Mouse (Mus musculus) forebrain, embryonic 13.5 days (tissue): Measurements from ENCODE around the gene Prrg2. TPM values are rescaled to one million over a fixed set of nuclear protein-coding genes. Genes with fewer than 3 reads are reported as not detected.

Source experiments
- ATAC-seq: fragments of 200-750 bp; cut with Nextera tagmentation; 2 replicates; pipeline ENCODE4 v1.8.0; 2017
- H3K27ac ChIP-seq: fragments of 300-500 bp; sonication (generic); 2 replicates; pipeline ENCODE4 v1.5.1; 2015; ENCODE audit warnings: inconsistent platforms, mild to moderate bottlenecking, moderate library complexity
- H3K27me3 ChIP-seq: fragments of 300-500 bp; sonication (generic); 2 replicates; pipeline ENCODE4 v1.6.1; 2015; ENCODE audit warnings: mild to moderate bottlenecking, inconsistent platforms
- H3K36me3 ChIP-seq: fragments of 300-500 bp; sonication (generic); 2 replicates; pipeline ENCODE4 v1.6.1; 2015; ENCODE audit warnings: mild to moderate bottlenecking, inconsistent platforms; ENCODE audit not compliant: poor library complexity, severe bottlenecking
- H3K4me1 ChIP-seq: fragments of 300-500 bp; sonication (generic); 2 replicates; pipeline ENCODE4 v1.6.1; 2015; ENCODE audit warnings: inconsistent platforms
- H3K4me2 ChIP-seq: fragments of 300-500 bp; sonication (generic); 2 replicates; pipeline ENCODE4 v1.6.1; 2015; ENCODE audit warnings: inconsistent platforms, mild to moderate bottlenecking, moderate library complexity
- H3K4me3 ChIP-seq: fragments of 300-500 bp; sonication (generic); 2 replicates; pipeline ENCODE4 v1.5.1; 2015; ENCODE audit warnings: mild to moderate bottlenecking, inconsistent platforms
- H3K9ac ChIP-seq: fragments of 300-500 bp; sonication (generic); 2 replicates; pipeline ENCODE4 v1.6.1; 2015; ENCODE audit warnings: mild to moderate bottlenecking, inconsistent platforms
- H3K9me3 ChIP-seq: fragments of 300-500 bp; sonication (generic); replicated peaks from 2 replicates; pipeline ENCODE4 v1.6.1; 2016; ENCODE audit warnings: inconsistent platforms
- WGBS: fragments of 180-500 bp; shearing (Covaris S2); methylation state at CpG from one replicate; pipeline ENCODE4 v1.1.7; 2015; 5-methylcytosine and 5-hydroxymethylcytosine counted together
- microRNA-seq: library from miRNA; unstranded; fragments of <30 nt; microRNA quantifications from one replicate; pipeline ENCODE4, GENCODE M21; 2016
- polyA plus RNA-seq: library from polyadenylated mRNA; unstranded; fragments of >200 nt; fragmentation: Nextera tagmentation; extraction: Ambion mirVana; gene quantifications from 2 replicates; pipeline ENCODE4 v1.2.1, GENCODE M21; 2015

The Prrg2 gene
- polyA plus RNA-seq, 1 experiment from 2014 or later: 14.8 TPM

DNA sequence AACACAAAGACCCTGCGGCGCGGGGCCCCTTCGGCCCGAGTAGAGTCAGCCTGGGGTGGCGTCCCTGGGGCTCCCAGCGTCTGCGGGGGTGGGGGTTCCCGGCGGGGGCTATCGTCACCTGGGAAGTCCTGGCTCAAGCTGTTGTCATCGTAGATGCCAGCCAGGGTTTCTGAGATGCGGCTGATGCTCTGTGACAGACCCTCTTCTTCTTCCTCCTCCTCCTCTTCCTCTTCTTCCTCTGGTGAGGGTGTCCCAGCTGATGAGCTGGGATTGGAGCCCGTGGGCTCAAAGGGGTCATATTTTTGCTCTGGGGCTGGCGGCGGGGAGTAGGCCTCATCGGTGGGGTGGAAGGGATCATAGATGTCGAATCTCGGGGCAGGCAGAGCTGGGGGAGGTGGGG, 54.1 kb downstream of the Prrg2 start:
- H3K36me3 ChIP-seq: peaks cover 98% of the 10 kb centered on the region
- 97% methylated on average over 19 of the region's 19 CpGs for WGBS
- no peak overlapping the region for H3K27ac ChIP-seq
- H3K9me3 ChIP-seq: no peaks in the 10 kb centered on the region
- no peaks in the 10 kb centered on the region for H3K27me3 ChIP-seq
- H3K4me2 ChIP-seq: no peak overlapping the region
- no peak for ATAC-seq
- 0 out of 2 replicates have a peak, but pooled peaks cover under 1% of the 10 kb centered on the region for H3K4me1 ChIP-seq
- 0 out of 2 replicates have a peak overlapping the region, but pooled peaks have one; percentile 5 for H3K9ac ChIP-seq
- H3K4me3 ChIP-seq: no peak overlapping the region

DNA sequence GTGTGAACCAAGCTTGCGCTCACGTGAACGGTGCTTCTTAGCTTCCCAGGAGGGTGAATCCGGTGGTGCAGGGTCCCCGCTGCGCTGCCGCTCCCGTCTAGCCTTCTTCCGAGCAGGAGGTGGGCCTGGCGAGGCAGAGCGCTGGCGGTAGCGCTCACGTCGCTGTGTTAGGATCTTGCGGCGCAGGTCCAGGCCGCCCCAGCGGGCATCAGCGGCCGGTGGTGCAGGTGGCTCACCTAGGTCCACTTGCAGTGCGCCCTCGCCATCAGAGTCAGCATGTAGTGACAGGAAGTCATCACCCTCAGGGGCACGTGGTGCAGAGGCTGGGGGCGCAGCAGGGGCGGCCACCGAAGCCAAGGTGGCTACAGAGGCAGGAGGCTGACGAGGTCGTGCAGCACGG, 54.6 kb downstream of the Prrg2 start:
- no peak overlapping the region for H3K9ac ChIP-seq
- no peaks in the 10 kb centered on the region for H3K9me3 ChIP-seq
- H3K36me3 ChIP-seq: peaks cover 98% of the 10 kb centered on the region
- H3K27ac ChIP-seq: no peak overlapping the region
- H3K4me3 ChIP-seq: no peak overlapping the region
- H3K4me2 ChIP-seq: no peak overlapping the region
- H3K27me3 ChIP-seq: no peaks in the 10 kb centered on the region
- ATAC-seq: no peak
- H3K4me1 ChIP-seq: no peaks in the 10 kb centered on the region
- 94% methylated on average over 30 of the region's 30 CpGs for WGBS

DNA sequence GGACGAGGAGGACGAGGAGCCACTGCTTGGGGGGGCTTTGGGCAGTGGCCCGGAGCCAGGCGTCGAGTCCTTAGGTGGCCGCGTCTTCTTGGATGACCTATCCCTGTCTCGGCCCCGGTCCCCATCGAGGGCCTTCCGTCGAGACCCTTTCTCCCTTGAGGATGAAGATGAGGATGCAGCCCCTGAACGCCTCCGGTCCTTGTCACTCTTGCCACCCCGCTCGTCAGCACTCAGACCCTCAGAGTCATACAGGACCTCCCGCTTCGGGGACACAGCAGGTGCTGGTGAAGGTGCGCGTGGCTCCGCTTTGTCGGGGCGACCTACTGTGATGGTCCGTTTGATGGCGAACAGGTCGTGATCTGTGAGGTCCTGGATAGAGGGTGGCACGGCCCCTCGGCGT, 55.3 kb downstream of the Prrg2 start:
- H3K27ac ChIP-seq: no peak overlapping the region
- ATAC-seq: no peak
- no peak overlapping the region for H3K4me2 ChIP-seq
- no peak overlapping the region for H3K9ac ChIP-seq
- no peaks in the 10 kb centered on the region for H3K4me1 ChIP-seq
- 97% methylated on average over 29 of the region's 29 CpGs for WGBS
- peaks cover 98% of the 10 kb centered on the region for H3K36me3 ChIP-seq
- H3K4me3 ChIP-seq: no peak overlapping the region
- no peaks in the 10 kb centered on the region for H3K9me3 ChIP-seq
- H3K27me3 ChIP-seq: no peaks in the 10 kb centered on the region

DNA sequence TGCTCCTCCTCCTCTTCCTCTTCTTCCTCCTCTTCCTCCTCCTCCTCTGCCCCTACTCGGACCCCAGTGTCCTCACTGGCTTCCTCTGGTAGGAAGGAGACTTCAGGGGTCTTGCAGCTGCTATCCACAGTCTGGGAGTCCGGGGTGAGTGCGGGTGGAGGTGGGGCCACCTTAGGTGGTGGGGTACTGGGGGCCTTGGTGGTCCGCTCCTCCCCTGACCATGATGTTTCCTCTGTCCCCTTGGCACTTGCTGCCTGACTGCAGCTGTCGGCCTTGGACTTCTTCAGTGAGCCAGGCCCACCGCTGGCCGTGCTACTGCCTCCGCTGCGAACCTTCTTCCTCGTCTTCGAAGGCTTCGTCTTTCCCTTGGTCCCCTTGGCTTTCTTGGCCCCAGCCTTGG, 56.0 kb downstream of the Prrg2 start:
- Histone ChIP-seq H3K27ac (no peak overlapping the region), H3K4me3 (no peak overlapping the region), H3K4me2 (no peak overlapping the region), H3K27me3 (no peaks in the 10 kb centered on the region), H3K36me3 (peaks cover 98% of the 10 kb centered on the region), H3K9me3 (no peaks in the 10 kb centered on the region), H3K9ac (no peak overlapping the region), H3K4me1 (no peaks in the 10 kb centered on the region)
- WGBS: 97% methylated on average over 12 of the region's 12 CpGs
- no peak for ATAC-seq

DNA sequence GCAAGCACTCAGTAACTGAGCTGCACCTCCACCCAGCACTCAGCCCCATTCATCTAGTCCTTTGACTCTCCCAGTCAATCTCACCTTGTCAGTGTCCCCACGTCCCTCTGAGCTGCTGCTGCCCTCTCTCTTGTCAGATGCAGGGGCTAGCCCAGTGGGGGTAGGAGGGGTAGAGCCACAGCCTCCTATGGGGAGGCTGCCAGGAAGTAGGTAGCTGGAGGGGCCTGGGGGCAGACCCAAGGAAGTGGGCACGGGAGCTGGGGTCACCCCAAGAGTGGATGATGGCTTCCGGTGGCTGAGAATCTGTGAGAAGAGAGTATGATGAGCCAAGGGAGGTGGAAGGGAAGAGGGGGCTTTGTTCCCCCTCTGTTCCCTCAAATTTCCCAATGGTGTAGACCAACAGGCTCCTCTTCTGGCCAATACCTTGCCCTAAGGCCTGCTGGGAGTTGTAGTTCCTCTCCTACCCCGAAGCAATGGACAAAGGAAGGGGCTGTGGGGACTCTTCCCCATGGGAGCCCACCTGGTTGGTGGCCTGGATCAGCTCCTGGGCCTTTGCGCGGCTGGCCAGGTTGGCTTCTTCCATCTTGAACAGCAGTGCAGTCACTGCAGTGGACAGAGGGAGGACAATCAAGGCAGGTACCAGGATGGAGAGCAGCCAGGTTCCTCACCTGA, 57.0 kb downstream of the Prrg2 start:
- no peak overlapping the region for H3K27ac ChIP-seq
- no peaks in the 10 kb centered on the region for H3K9me3 ChIP-seq
- ATAC-seq: no peak
- WGBS: 91% methylated on average over 6 of the region's 6 CpGs
- H3K4me1 ChIP-seq: peaks cover 2% of the 10 kb centered on the region; the same call in 1 of the 2 replicates
- H3K4me2 ChIP-seq: no peak overlapping the region
- H3K27me3 ChIP-seq: no peaks in the 10 kb centered on the region
- H3K36me3 ChIP-seq: peaks cover 100% of the 10 kb centered on the region
- H3K9ac ChIP-seq: no peak overlapping the region
- no peak overlapping the region for H3K4me3 ChIP-seq

DNA sequence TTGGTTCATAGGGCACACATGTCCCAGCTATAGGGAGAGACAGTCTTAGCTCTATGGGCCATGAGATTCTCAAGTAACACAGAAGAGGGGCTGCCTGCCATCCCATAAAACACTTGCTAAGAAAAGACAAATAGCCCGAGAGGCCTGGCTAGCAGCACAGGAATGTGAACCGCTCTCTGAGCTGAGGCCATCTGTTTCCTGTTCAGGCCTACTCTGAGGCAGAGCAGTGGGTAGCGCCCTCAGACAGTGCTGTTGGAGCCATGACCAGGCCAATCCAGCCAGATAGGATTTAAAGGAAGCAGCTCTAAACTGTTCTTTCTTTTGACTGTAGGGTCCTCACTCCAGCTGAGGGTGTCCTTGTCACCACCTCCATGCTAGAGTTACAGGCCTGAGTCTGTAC, 57.9 kb downstream of the Prrg2 start:
- no peak for ATAC-seq
- Histone ChIP-seq H3K4me2 (no peak overlapping the region), H3K4me3 (no peak overlapping the region), H3K36me3 (peaks cover 100% of the 10 kb centered on the region), H3K9ac (no peak overlapping the region), H3K27me3 (no peaks in the 10 kb centered on the region), H3K27ac (no peak overlapping the region), H3K4me1 (peaks cover 2% of the 10 kb centered on the region), H3K9me3 (no peaks in the 10 kb centered on the region)
- WGBS: 92% methylated on average over 3 of the region's 3 CpGs

Small RNAs within 50 kb of the gene (microRNA-seq; reads per million reads assigned to microRNA genes)
- not detected for gene Mir7054

Other genes with a start within 250 kb of the Prrg2 start
- 73.5 and 83.0 TPM in 2 replicates for gene Nup62, start 246.6 kb downstream of the Prrg2 start, polyA plus RNA-seq
- 1.2 and 1.9 TPM in 2 replicates for gene Il4i1, start 246.3 kb downstream of the Prrg2 start, polyA plus RNA-seq
- 5.4 and 5.7 TPM in 2 replicates for gene Atf5, start 246.0 kb downstream of the Prrg2 start, polyA plus RNA-seq
- 93.1 and 95.4 TPM in 2 replicates for gene Akt1s1, start 213.7 kb downstream of the Prrg2 start, polyA plus RNA-seq
- gene Tbc1d17, start 213.6 kb downstream of the Prrg2 start, polyA plus RNA-seq: 81.5 and 95.5 TPM in 2 replicates
- 34.9 and 38.1 TPM in 2 replicates for gene Pnkp, start 205.5 kb downstream of the Prrg2 start, polyA plus RNA-seq
- 558 and 574 TPM in 2 replicates for gene Ptov1, start 192.9 kb downstream of the Prrg2 start, polyA plus RNA-seq
- 145 and 165 TPM in 2 replicates for gene Med25, start 170.0 kb downstream of the Prrg2 start, polyA plus RNA-seq
- gene Fuz, start 166.6 kb downstream of the Prrg2 start, polyA plus RNA-seq: 24.7 and 27.7 TPM in 2 replicates
- gene Ap2a1, start 133.2 kb downstream of the Prrg2 start, polyA plus RNA-seq: 81.7 and 87.2 TPM in 2 replicates
- 0.20 TPM in 1 of 2 replicates, not detected in the other for gene Tsks, start 119.5 kb downstream of the Prrg2 start, polyA plus RNA-seq
- gene Cpt1c, start 87.8 kb downstream of the Prrg2 start, polyA plus RNA-seq: 40.2 and 43.1 TPM in 2 replicates
- gene Prmt1, start 76.1 kb downstream of the Prrg2 start, polyA plus RNA-seq: 815 and 859 TPM in 2 replicates
- 67.9 and 72.7 TPM in 2 replicates for gene Irf3, start 65.0 kb downstream of the Prrg2 start, polyA plus RNA-seq
- 40.5 and 45.6 TPM in 2 replicates for gene Bcl2l12, start 64.0 kb downstream of the Prrg2 start, polyA plus RNA-seq
- gene Scaf1, start 46.3 kb downstream of the Prrg2 start, polyA plus RNA-seq: 35.8 and 38.9 TPM in 2 replicates
- gene Rras, start 44.7 kb downstream of the Prrg2 start, polyA plus RNA-seq: 9.4 and 10.2 TPM in 2 replicates
- gene Prr12, start 9.8 kb downstream of the Prrg2 start, polyA plus RNA-seq: 14.9 and 17.2 TPM in 2 replicates
- gene Nosip, start 248 bp downstream of the Prrg2 start, polyA plus RNA-seq: 52.7 and 58.5 TPM in 2 replicates
- gene Rcn3, start 29.5 kb upstream of the Prrg2 start, polyA plus RNA-seq: 61.3 and 62.0 TPM in 2 replicates
- 8.0 and 9.9 TPM in 2 replicates for gene Fcgrt, start 41.2 kb upstream of the Prrg2 start, polyA plus RNA-seq
- 1,342 and 1,406 TPM in 2 replicates for gene Rps11, start 61.8 kb upstream of the Prrg2 start, polyA plus RNA-seq
- 998 and 1,188 TPM in 2 replicates for gene Rpl13a, start 66.1 kb upstream of the Prrg2 start, polyA plus RNA-seq
- 0.13 and 0.31 TPM in 2 replicates for gene Gm45713, start 73.6 kb upstream of the Prrg2 start, polyA plus RNA-seq
- 0.79 and 0.92 TPM in 2 replicates for gene Flt3l, start 73.8 kb upstream of the Prrg2 start, polyA plus RNA-seq
- 97.5 TPM in 2 replicates for gene Pih1d1, start 91.6 kb upstream of the Prrg2 start, polyA plus RNA-seq
- gene Aldh16a1, start 91.9 kb upstream of the Prrg2 start, polyA plus RNA-seq: 35.6 and 36.4 TPM in 2 replicates
- 9.3 and 14.2 TPM in 2 replicates for gene Slc17a7, start 101.3 kb upstream of the Prrg2 start, polyA plus RNA-seq
- gene Gfy, start 116.9 kb upstream of the Prrg2 start, polyA plus RNA-seq: not detected in 2 replicates
- gene Pth2, start 118.3 kb upstream of the Prrg2 start, polyA plus RNA-seq: not detected in 2 replicates
- 0.87 and 0.93 TPM in 2 replicates for gene Ccdc155, start 142.2 kb upstream of the Prrg2 start, polyA plus RNA-seq
- 0.59 and 0.63 TPM in 2 replicates for gene Dkkl1, start 149.5 kb upstream of the Prrg2 start, polyA plus RNA-seq
- gene Tead2, start 153.1 kb upstream of the Prrg2 start, polyA plus RNA-seq: 181 and 198 TPM in 2 replicates
- gene Cd37, start 176.4 kb upstream of the Prrg2 start, polyA plus RNA-seq: 0.96 and 1.3 TPM in 2 replicates
- gene Slc6a16, start 178.4 kb upstream of the Prrg2 start, polyA plus RNA-seq: 0.11 and 0.23 TPM in 2 replicates
- not detected in 2 replicates for gene Slc6a21, start 214.8 kb upstream of the Prrg2 start, polyA plus RNA-seq